Mouse (Mus musculus) megakaryocyte, embryonic 14.5 days (primary cell): Measurements from ENCODE around the gene Paxx. TPM values are rescaled to one million over a fixed set of nuclear protein-coding genes. Genes with fewer than 3 reads are reported as not detected.
A peak's percentile ranks its signal among the peaks of the same experiment; 100 is the strongest.

Experiments used
- H3K27me3 ChIP-seq: replicated peaks from 2 replicates; pipeline ENCODE3; 2012; ENCODE audit warnings: inconsistent platforms
- H3K36me3 ChIP-seq: replicated peaks from 2 replicates; pipeline ENCODE3; 2012; ENCODE audit warnings: low read length, inconsistent platforms, mixed read lengths
- H3K4me1 ChIP-seq: 2 replicates; pipeline ENCODE4 v1.6.1; 2012; ENCODE audit warnings: inconsistent platforms
- H3K4me3 ChIP-seq: replicated peaks from 2 replicates; pipeline ENCODE3; 2012; ENCODE audit warnings: moderate library complexity, mild to moderate bottlenecking, inconsistent platforms
- H3K9me3 ChIP-seq: 2 replicates; pipeline ENCODE4 v1.6.1; 2012; ENCODE audit warnings: inconsistent platforms
- FLI1 ChIP-seq: IDR thresholded peaks from 2 replicates; pipeline ENCODE4 v1.6.1; 2012; ENCODE audit warnings: low read length, inconsistent platforms, mixed read lengths
- GATA1 ChIP-seq: IDR thresholded peaks from 3 replicates; pipeline ENCODE4 v1.6.1; 2012; ENCODE audit warnings: mixed read lengths, low read length, inconsistent platforms, borderline replicate concordance
- polyA plus RNA-seq: library from polyadenylated mRNA; stranded (reverse); fragments of >175 nt; gene quantifications from 2 replicates; pipeline ENCODE4 v1.2.3, GENCODE M21; 2012; ENCODE audit warnings: low replicate concordance; ENCODE audit not compliant: insufficient read depth

Gene Paxx
- polyA plus RNA-seq: 51.1 and 52.3 TPM in 2 replicates

DNA sequence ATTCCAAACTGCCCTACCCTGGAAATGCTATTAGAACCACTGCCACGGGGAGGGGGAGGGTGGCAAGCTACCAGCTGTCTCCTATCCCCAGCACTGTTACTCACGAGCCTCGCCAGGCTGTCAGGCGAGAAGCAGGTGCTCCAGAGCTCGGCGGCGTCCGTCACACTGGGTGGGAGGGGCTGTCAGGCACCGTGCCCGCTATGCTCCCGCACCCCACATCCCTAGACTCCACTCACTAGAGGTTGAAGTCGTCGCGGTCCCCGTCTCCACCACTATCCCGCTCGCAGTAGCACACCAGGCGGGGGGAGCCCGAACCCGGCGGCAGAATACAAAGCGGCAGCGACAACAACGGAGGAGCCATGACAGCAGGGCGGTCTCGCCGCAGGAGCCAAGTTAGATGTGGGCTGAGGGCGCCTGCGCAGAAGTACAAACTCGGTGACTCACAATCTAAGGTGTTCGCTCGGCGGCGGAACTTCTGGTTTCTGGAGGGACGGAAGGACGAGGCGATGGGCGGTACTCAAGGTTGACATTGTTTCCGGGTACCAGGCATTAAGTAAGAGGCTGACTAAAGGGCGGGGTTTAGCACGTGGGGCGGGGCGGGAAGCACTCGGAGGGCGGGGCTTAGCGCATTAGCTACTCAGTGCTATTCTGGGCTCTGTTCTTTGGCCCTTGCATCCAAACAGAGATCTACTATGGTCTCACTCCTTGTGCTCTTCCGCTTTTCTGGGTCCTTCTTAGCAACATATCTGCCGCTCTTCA is at the start of gene Paxx:
Gene Paxx, minus strand, starts transcription at position 544 of the 759 bp plus-strand sequence.
- H3K4me3 ChIP-seq: peak within 1 kb of the TSS; percentile 99
- peaks cover 33% of the 10 kb centered on the region for H3K36me3 ChIP-seq
- peaks cover 64% of the 10 kb centered on the region for H3K4me1 ChIP-seq
- TF ChIP-seq GATA1 (no peak), FLI1 (no peak)
- no peaks in the 10 kb centered on the region for H3K9me3 ChIP-seq
- H3K27me3 ChIP-seq: peaks cover 3% of the 10 kb centered on the region

DNA sequence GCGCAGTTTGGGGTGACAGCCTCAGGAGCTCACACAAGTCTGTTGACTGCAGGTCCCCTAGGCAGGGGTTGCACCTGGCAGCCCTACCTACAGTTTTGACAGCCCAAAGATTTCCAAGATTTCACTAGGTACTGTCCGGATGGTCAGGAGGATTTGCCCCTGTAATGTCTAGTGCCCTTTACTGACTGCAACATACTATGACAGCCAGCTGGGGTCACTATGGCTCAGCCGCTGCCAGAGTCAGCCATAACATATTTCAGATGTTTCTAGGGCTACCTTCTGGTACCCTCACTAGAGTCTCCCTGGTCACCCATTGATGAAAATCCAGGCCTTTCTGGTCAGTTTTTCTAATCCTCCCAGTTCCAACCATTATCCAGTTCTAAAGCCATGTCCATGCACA is 49.0 kb upstream of the Paxx start:
- H3K9me3 ChIP-seq: no peaks in the 10 kb centered on the region
- peaks cover 19% of the 10 kb centered on the region for H3K4me1 ChIP-seq
- peaks cover 18% of the 10 kb centered on the region for H3K36me3 ChIP-seq
- peaks cover 11% of the 10 kb centered on the region for H3K27me3 ChIP-seq
- TF ChIP-seq GATA1 (no peak), FLI1 (no peak)
- no peak overlapping the region for H3K4me3 ChIP-seq

DNA sequence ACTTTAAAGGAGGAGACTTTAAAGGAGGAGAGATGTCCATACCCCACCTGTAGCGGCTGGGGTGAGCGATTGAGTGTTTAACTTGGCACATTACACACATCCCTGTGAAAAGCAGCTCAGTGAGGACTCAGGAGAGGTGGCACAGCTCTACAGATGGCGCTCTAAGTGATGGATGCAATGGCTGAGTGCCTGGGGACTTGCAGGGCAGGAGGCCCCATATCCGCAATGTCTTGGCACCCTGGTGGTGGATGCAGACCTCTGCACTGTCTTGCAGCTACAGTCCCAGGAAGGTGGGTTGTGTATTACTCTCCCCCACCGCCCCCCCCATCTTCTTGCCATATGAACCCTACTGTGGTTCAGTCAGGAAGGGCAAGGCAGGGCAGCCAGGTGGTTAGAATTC is 46.1 kb upstream of the Paxx start:
- Histone ChIP-seq H3K4me3 (no peak overlapping the region), H3K36me3 (peaks cover 47% of the 10 kb centered on the region), H3K9me3 (no peaks in the 10 kb centered on the region), H3K4me1 (peaks cover 44% of the 10 kb centered on the region), H3K27me3 (peaks cover 3% of the 10 kb centered on the region)
- TF ChIP-seq GATA1 (no peak), FLI1 (no peak)

DNA sequence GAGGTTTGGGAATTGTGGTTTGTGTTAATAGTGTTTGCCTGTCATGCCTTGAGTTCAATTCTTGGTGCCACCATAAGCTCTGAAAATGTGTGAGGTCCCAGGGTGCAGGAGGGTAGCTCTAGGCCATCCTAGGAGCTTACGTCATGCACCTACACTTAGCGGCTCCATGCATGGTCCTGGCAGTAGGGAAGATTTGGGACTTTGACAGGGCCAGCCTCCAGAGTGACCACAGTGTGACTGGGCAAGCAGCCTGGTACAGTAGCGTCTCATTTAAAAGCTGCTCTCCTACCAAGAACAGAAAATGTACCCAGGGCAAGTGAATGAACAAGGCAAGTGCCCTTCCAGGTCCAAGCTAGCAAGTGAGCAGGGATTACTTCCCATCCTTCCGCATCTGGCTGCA is 45.0 kb upstream of the Paxx start:
- Histone ChIP-seq H3K27me3 (peaks cover 3% of the 10 kb centered on the region), H3K4me3 (no peak overlapping the region), H3K9me3 (no peaks in the 10 kb centered on the region), H3K36me3 (peaks cover 49% of the 10 kb centered on the region), H3K4me1 (peaks cover 55% of the 10 kb centered on the region)
- TF ChIP-seq FLI1 (no peak), GATA1 (no peak)

DNA sequence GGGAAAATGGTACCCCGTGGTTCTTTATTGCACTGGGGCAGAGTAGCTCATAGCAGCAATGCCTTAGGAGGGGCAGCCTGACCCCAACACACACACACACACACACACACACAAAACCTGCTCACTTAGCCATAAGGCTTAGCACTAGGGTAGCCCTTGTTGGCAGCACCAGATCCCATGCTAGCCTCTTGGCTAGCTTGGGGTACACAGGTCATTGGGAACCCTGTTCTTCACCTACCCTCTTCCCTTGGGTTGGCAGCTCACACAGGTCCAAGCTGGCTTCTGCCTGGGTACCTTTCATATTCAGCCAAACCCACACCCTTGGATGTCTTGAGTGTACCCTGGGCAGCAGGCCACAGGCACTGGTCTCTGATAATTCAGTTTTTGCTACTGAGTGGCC is 44.1 kb upstream of the Paxx start:
- Histone ChIP-seq H3K4me1 (peaks cover 59% of the 10 kb centered on the region), H3K27me3 (peaks cover 3% of the 10 kb centered on the region), H3K4me3 (no peak overlapping the region), H3K36me3 (peaks cover 49% of the 10 kb centered on the region), H3K9me3 (no peaks in the 10 kb centered on the region)
- TF ChIP-seq FLI1: no peak

- H3K9me3 ChIP-seq: no peaks in the 10 kb centered on the region
Measured at GRCm38 (mm10) chr2:25504538-25504937, 43.6 kb upstream of the Paxx start.

GRCm38 (mm10) chr2:25502726-25503125 is 41.8 kb upstream of the Paxx start:
- Histone ChIP-seq H3K36me3 (peaks cover 49% of the 10 kb centered on the region), H3K4me3 (peak overlapping the region; percentile 68), H3K27me3 (no peaks in the 10 kb centered on the region), H3K4me1 (peaks cover 81% of the 10 kb centered on the region), H3K9me3 (no peaks in the 10 kb centered on the region)
- TF ChIP-seq FLI1: no peak

More at GRCm38 (mm10) chr2:25504538-25504937, 43.6 kb upstream of the Paxx start:
- peaks cover 49% of the 10 kb centered on the region for H3K36me3 ChIP-seq
- H3K4me1 ChIP-seq: peaks cover 63% of the 10 kb centered on the region
- H3K27me3 ChIP-seq: peaks cover 3% of the 10 kb centered on the region
- H3K4me3 ChIP-seq: peak overlapping the region; percentile 23
- TF ChIP-seq GATA1 (no peak), FLI1 (no peak)

- peak within 1 kb of the TSS; percentile 100 for H3K4me3 ChIP-seq
- peaks cover 46% of the 10 kb centered on the region for H3K36me3 ChIP-seq
- peaks cover 86% of the 10 kb centered on the region for H3K4me1 ChIP-seq
- H3K27me3 ChIP-seq: no peaks in the 10 kb centered on the region
- H3K9me3 ChIP-seq: no peaks in the 10 kb centered on the region
- TF ChIP-seq FLI1 (no peak), GATA1 (no peak)
Measured at GRCm38 (mm10) chr2:25501593-25502486, 40.9 kb upstream of the Paxx start, which contains the start of gene C8g. Gene C8g, minus strand, starts transcription at chr2:25501719.

- TF ChIP-seq GATA1 (no peak), FLI1 (no peak)
- H3K4me1 ChIP-seq: peaks cover 86% of the 10 kb centered on the region
- peaks cover 39% of the 10 kb centered on the region for H3K36me3 ChIP-seq
Measured at GRCm38 (mm10) chr2:25500576-25501405, 39.9 kb upstream of the Paxx start, which contains the start of gene Fbxw5. Gene Fbxw5, plus strand, starts transcription at chr2:25500750.

More at GRCm38 (mm10) chr2:25500576-25501405, 39.9 kb upstream of the Paxx start, which contains the start of gene Fbxw5:
- H3K9me3 ChIP-seq: no peaks in the 10 kb centered on the region
- peak within 1 kb of the TSS; percentile 100 for H3K4me3 ChIP-seq
- H3K27me3 ChIP-seq: no peaks in the 10 kb centered on the region
